Mouse (Mus musculus) myocyte (in vitro differentiated cells): Measurements from ENCODE around the gene Igdcc3.

Experiments
- E2F4 ChIP-seq: IDR thresholded peaks from one replicate; pipeline ENCODE4 v1.6.1; 2011; ENCODE audit warnings: mild to moderate bottlenecking, control low read depth, moderate library complexity; ENCODE audit not compliant: insufficient read depth
- POLR2A ChIP-seq: IDR thresholded peaks from one replicate; pipeline ENCODE4 v1.6.1; 2011; ENCODE audit warnings: low read depth, mild to moderate bottlenecking, control low read depth, moderate library complexity; ENCODE audit not compliant: insufficient read length

DNA sequence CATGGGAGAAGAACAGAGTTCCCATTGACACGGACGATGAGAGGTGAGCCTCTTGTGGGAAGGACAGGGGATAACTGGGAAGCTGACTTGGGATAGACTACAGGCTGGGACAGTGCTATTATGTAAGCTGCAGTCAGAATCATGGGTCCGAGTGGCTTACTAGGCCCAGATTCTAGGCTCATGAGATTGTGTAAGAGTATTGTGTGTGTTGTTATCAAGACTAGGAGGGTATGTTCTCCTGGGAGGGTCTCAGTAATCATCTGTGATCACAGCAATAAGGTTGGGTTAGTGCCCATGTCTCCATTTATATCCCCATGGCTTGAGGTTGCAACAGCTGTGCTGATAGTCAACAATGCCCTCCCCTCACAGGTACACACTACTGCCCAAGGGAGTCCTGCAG is 36.5 kb downstream of the Igdcc3 start:
- TF ChIP-seq POLR2A: no peak
- TF ChIP-seq E2F4: no peak
